ENCODE assay signal across 8 mouse cellular contexts in genomic region chr7:119894818-119895544, GRCm38 (mm10). TPM values are rescaled to one million over a fixed set of nuclear protein-coding genes. Genes with fewer than 3 reads are reported as not detected.
A peak's percentile ranks its signal among the peaks of the same experiment; 100 is the strongest.
DNase-seq lines count a peak whose midpoint lies in the region; ATAC-seq and TF ChIP-seq lines count a peak whose summit lies in the region.

No protein-coding gene starts in this region.

- no peak for TF ChIP-seq CTCF in layer of hippocampus, adult 2 months (conservative IDR thresholded peaks at IDR 0.05)
- no peak for TF ChIP-seq CTCF in ES-Bruce4 (IDR thresholded peaks at IDR 0.05; ENCODE audit: low read depth, low read length)

- H3K9me3 ChIP-seq in ES-Bruce4 (replicated peaks; ENCODE audit: control insufficient read depth, insufficient read depth, low read length, poor library complexity, severe bottlenecking), result no peaks in the 10 kb centered on the region
- H3K9me3 ChIP-seq in hindbrain, embryonic 11.5 days (ENCODE audit: control insufficient read depth, low read length), result no peaks in the 10 kb centered on the region
- no peaks in the 10 kb centered on the region for H3K9me3 ChIP-seq in limb, embryonic 13.5 days
- no peaks in the 10 kb centered on the region for H3K9me3 ChIP-seq in neural tube, embryonic 15.5 days (replicated peaks)

- H3K27me3 ChIP-seq in ES-Bruce4 (ENCODE audit: control insufficient read depth, insufficient read depth, low read length, poor library complexity, severe bottlenecking), result no peaks in the 10 kb centered on the region
- no peaks in the 10 kb centered on the region for H3K27me3 ChIP-seq in hindbrain, embryonic 11.5 days (ENCODE audit: control insufficient read depth, insufficient read depth, low read length)
- H3K27me3 ChIP-seq in limb, embryonic 13.5 days, result no peaks in the 10 kb centered on the region
- H3K27me3 ChIP-seq in neural tube, embryonic 15.5 days (replicated peaks), result no peaks in the 10 kb centered on the region

- H3K4me3 ChIP-seq in layer of hippocampus, adult 2 months, result peak overlapping the region; percentile 91
- H3K4me3 ChIP-seq in ES-Bruce4 (ENCODE audit: low read depth, low read length), result peak overlapping the region; percentile 90
- H3K4me3 ChIP-seq in hindbrain, embryonic 11.5 days (ENCODE audit: low read depth, low read length), result peak overlapping the region; percentile 81
- H3K4me3 ChIP-seq in limb, embryonic 13.5 days, result peak overlapping the region; percentile 77
- peak overlapping the region; percentile 79 for H3K4me3 ChIP-seq in neural tube, embryonic 15.5 days (replicated peaks)

- no peak for TF ChIP-seq EP300 in ES-Bruce4 (IDR thresholded peaks at IDR 0.05; ENCODE audit: insufficient read depth, low read depth, low read length)

- ATAC-seq in hindbrain, embryonic 11.5 days (ENCODE audit: low FRiP score), result peak; percentile 69
- no peak; the same call in 1 of the 2 replicates for ATAC-seq in limb, embryonic 13.5 days (ENCODE audit: low FRiP score, low read depth)
- ATAC-seq in neural tube, embryonic 15.5 days (ENCODE audit: low FRiP score), result peak; percentile 67

- 1% methylated on average over 14 of the region's 15 CpGs for WGBS in hindbrain, embryonic 11.5 days
- 2% methylated on average over 15 of the region's 15 CpGs for WGBS in limb, embryonic 13.5 days
- WGBS in neural tube, embryonic 15.5 days, result 0% methylated on average over 15 of the region's 15 CpGs

- peak overlapping the region; percentile 95 for H3K9ac ChIP-seq in ES-Bruce4 (ENCODE audit: low read depth, poor library complexity, severe bottlenecking)
- H3K9ac ChIP-seq in hindbrain, embryonic 11.5 days (ENCODE audit: low read depth, low read length), result peak overlapping the region; percentile 82
- H3K9ac ChIP-seq in limb, embryonic 13.5 days, result peak overlapping the region; percentile 89
- H3K9ac ChIP-seq in neural tube, embryonic 15.5 days (replicated peaks), result peak overlapping the region; percentile 92

- TF ChIP-seq POLR2A in ES-Bruce4 (IDR thresholded peaks at IDR 0.05; ENCODE audit: insufficient read depth, low read length), result no peak

- no peak for DNase-seq in layer of hippocampus, adult 2 months (ENCODE audit: low spot score in 2 of 2)
- DNase-seq in layer of hippocampus, adult 11-12 months (ENCODE audit: low spot score), result no peak
- peak; percentile 68 for DNase-seq in cerebellum, adult 9-10 months
- DNase-seq in hindbrain, embryonic 11.5 days (ENCODE audit: low spot score), result peak; percentile 6
- no peak for DNase-seq in adrenal gland, postnatal 10 days

- H3K36me3 ChIP-seq in ES-Bruce4 (ENCODE audit: control insufficient read depth, insufficient read depth, low read length, poor library complexity, severe bottlenecking), result no peaks in the 10 kb centered on the region; the same call in 1 of the 2 replicates
- no peaks in the 10 kb centered on the region for H3K36me3 ChIP-seq in hindbrain, embryonic 11.5 days (ENCODE audit: control insufficient read depth, insufficient read depth, low read length)
- no peaks in the 10 kb centered on the region for H3K36me3 ChIP-seq in limb, embryonic 13.5 days
- no peaks in the 10 kb centered on the region for H3K36me3 ChIP-seq in neural tube, embryonic 15.5 days

- H3K27ac ChIP-seq in layer of hippocampus, adult 2 months, result peak overlapping the region; percentile 99
- H3K27ac ChIP-seq in ES-Bruce4 (ENCODE audit: insufficient read depth, low read length), result peak overlapping the region; percentile 37
- peak overlapping the region; percentile 86 for H3K27ac ChIP-seq in hindbrain, embryonic 11.5 days (ENCODE audit: low read depth, low read length)
- H3K27ac ChIP-seq in limb, embryonic 13.5 days, result peak overlapping the region; percentile 96
- H3K27ac ChIP-seq in neural tube, embryonic 15.5 days (replicated peaks), result peak overlapping the region; percentile 96

- H3K4me1 ChIP-seq in ES-Bruce4 (ENCODE audit: control insufficient read depth, insufficient read depth, low read length), result peaks cover 2% of the 10 kb centered on the region
- H3K4me1 ChIP-seq in hindbrain, embryonic 11.5 days (replicated peaks; ENCODE audit: control insufficient read depth, insufficient read depth, low read length), result no peaks in the 10 kb centered on the region
- H3K4me1 ChIP-seq in limb, embryonic 13.5 days, result peaks cover 25% of the 10 kb centered on the region
- H3K4me1 ChIP-seq in neural tube, embryonic 15.5 days, result peaks cover 47% of the 10 kb centered on the region

- H3K4me2 ChIP-seq in hindbrain, embryonic 11.5 days (replicated peaks; ENCODE audit: low read depth, low read length), result peak overlapping the region; percentile 57
- H3K4me2 ChIP-seq in limb, embryonic 13.5 days (replicated peaks), result peak overlapping the region; percentile 75
- H3K4me2 ChIP-seq in neural tube, embryonic 15.5 days, result peak overlapping the region; percentile 78

RNA-seq across cellular contexts. Expression of gene Lyrm1, which starts 0.7 kb away (rescaled TPM):
- total RNA-seq in layer of hippocampus, adult 2 months (2021), result 10 to 100 TPM in 1 of 2 experiments, 1 to 10 TPM in 1; 9.8 to 10.8 TPM
- polyA plus RNA-seq in ES-Bruce4 (2011; ENCODE audit: insufficient read depth, insufficient read length, low read depth, missing spikeins), result 7.2 and 8.7 TPM in 2 replicates
- polyA plus RNA-seq in hindbrain, embryonic 11.5 days (2014; fragmentation: Nextera tagmentation; extraction: Ambion mirVana), result 16.1 and 16.7 TPM in 2 replicates
- 8.6 and 9.1 TPM in 2 replicates for polyA plus RNA-seq in limb, embryonic 13.5 days (2015; fragmentation: Nextera tagmentation; extraction: Ambion mirVana)
- 16.7 and 17.9 TPM in 2 replicates for polyA plus RNA-seq in neural tube, embryonic 15.5 days (2015; fragmentation: Nextera tagmentation; extraction: Ambion mirVana)
- total RNA-seq in adrenal gland, postnatal 10 days (2021), result 1 to 10 TPM; 7.2 to 7.5 TPM

RNA-seq across cellular contexts. Expression of gene Dcun1d3, which starts 1.1 kb away (rescaled TPM):
- 10 to 100 TPM; 22.3 TPM for total RNA-seq in layer of hippocampus, adult 2 months (2021)
- polyA plus RNA-seq in ES-Bruce4 (2011; ENCODE audit: insufficient read depth, insufficient read length, low read depth, missing spikeins), result 31.2 and 37.9 TPM in 2 replicates
- polyA plus RNA-seq in hindbrain, embryonic 11.5 days (2014; fragmentation: Nextera tagmentation; extraction: Ambion mirVana), result 10.0 and 11.8 TPM in 2 replicates
- 14.7 and 14.9 TPM in 2 replicates for polyA plus RNA-seq in limb, embryonic 13.5 days (2015; fragmentation: Nextera tagmentation; extraction: Ambion mirVana)
- polyA plus RNA-seq in neural tube, embryonic 15.5 days (2015; fragmentation: Nextera tagmentation; extraction: Ambion mirVana), result 15.8 and 18.1 TPM in 2 replicates
- total RNA-seq in adrenal gland, postnatal 10 days (2021), result 10 to 100 TPM; 26.7 to 48.0 TPM

Comparison
In these comparisons a context has a peak if more than half of its experiments do, and no peak if none do; other contexts are left out.
1. DNase-seq: peak in cerebellum, adult 9-10 months (single experiment) and hindbrain, embryonic 11.5 days (single experiment); none in layer of hippocampus, adult 2 months (0 of 2), layer of hippocampus, adult 11-12 months (single experiment) and adrenal gland, postnatal 10 days (single experiment).
2. H3K27ac ChIP-seq: peak in every context shown above with its lines; median percentile 99 in layer of hippocampus, adult 2 months; 96 in limb, embryonic 13.5 days; 96 in neural tube, embryonic 15.5 days; 86 in hindbrain, embryonic 11.5 days; 37 in ES-Bruce4.
3. Peak in every context shown above with its lines, with median percentiles within 50 percentile points of each other: H3K4me3 ChIP-seq, H3K9ac ChIP-seq and H3K4me2 ChIP-seq.